Mouse (Mus musculus) gastrocnemius, postnatal 36 days (tissue): ENCODE data around the gene Doxl2. TPM values are rescaled to one million over a fixed set of nuclear protein-coding genes. Genes with fewer than 3 reads are reported as not detected.
"Not testable (repeated sequence)": the region's sequence is repeated elsewhere in the genome, so short reads cannot be mapped to it uniquely, and the experiment has no call there.

Experiments
- DNase-seq, 2 experiments: peaks; one replicate each; pipeline ENCODE4 v3.0.0; 2022
- intact Hi-C: fragments of 180-260 bp; cut with DNase I; formaldehyde crosslinking; loops from one replicate; pipeline ENCODE4 v1.15.1; 2025
- long read RNA-seq, 2 experiments: library from polyadenylated mRNA; stranded (forward); transcript quantifications; one replicate each; pipeline ENCODE4 v2.0.0; 2021
- total RNA-seq, 2 experiments: library from RNA; stranded (reverse); gene quantifications; 2 replicates each; pipeline ENCODE4 v1.2.3; 2021

Gene Doxl2
- total RNA-seq = not detected
- long read RNA-seq, experiment 1 = 0 reads
- long read RNA-seq, experiment 2 = 0 reads

- intact Hi-C loops = no loop called here
- no peak for DNase-seq
Observed at GRCm38 (mm10) chr6:48974663-48975062, at the start of gene Doxl2. Doxl2 (plus strand) TSS chr6:48974963.

GRCm38 (mm10) chr6:48929595-48929994 is 45.2 kb upstream of the Doxl2 start, which contains the start of gene 1600015I10Rik:
1600015I10Rik (plus strand) TSS chr6:48929895.
- DNase-seq = no peak
- intact Hi-C loops = no loop called here

GRCm38 (mm10) chr6:48949596-48949995 is 25.2 kb upstream of the Doxl2 start:
- no peak for DNase-seq
- intact Hi-C loops = no loop called here

- DNase-seq = no peak
- intact Hi-C loops = no loop called here
Observed at GRCm38 (mm10) chr6:48950676-48951075, 24.1 kb upstream of the Doxl2 start.

GRCm38 (mm10) chr6:48951630-48952029 is 23.1 kb upstream of the Doxl2 start:
- DNase-seq = no peak
- intact Hi-C loops = no loop called here

- intact Hi-C loops = no loop called here
Observed at GRCm38 (mm10) chr6:48953220-48953619, 21.5 kb upstream of the Doxl2 start.

GRCm38 (mm10) chr6:48954211-48954610 is 20.6 kb upstream of the Doxl2 start:
- intact Hi-C loops = no loop called here
- DNase-seq = no peak

More at GRCm38 (mm10) chr6:48953220-48953619, 21.5 kb upstream of the Doxl2 start:
- no peak for DNase-seq

- intact Hi-C loops = loop anchor here (5.0 kb wide), 1 partner anchor 138 kb away; no protein-coding TSS in a partner anchor
- no peak for DNase-seq
Observed at GRCm38 (mm10) chr6:48954946-48955345, 19.8 kb upstream of the Doxl2 start.

- intact Hi-C loops = loop anchor here (5.0 kb wide), 1 partner anchor 139 kb away; no protein-coding TSS in a partner anchor
- no peak for DNase-seq
Observed at GRCm38 (mm10) chr6:48956785-48957184, 18.0 kb upstream of the Doxl2 start.

GRCm38 (mm10) chr6:48958053-48958452 is 16.7 kb upstream of the Doxl2 start:
- no peak for DNase-seq
- intact Hi-C loops = loop anchor here (5.0 kb wide), 1 partner anchor 141 kb away; no protein-coding TSS in a partner anchor

- intact Hi-C loops = loop anchor here (5.0 kb wide), 1 partner anchor 142 kb away; no protein-coding TSS in a partner anchor
- not testable (repeated sequence) for DNase-seq
Observed at GRCm38 (mm10) chr6:48959151-48959550, 15.6 kb upstream of the Doxl2 start.

- DNase-seq, intact Hi-C loops: not testable (repeated sequence)
Observed at GRCm38 (mm10) chr6:48966696-48967095, 8.1 kb upstream of the Doxl2 start.

GRCm38 (mm10) chr6:48967868-48968267 is 6.9 kb upstream of the Doxl2 start:
- no peak for DNase-seq
- intact Hi-C loops = no loop called here

- intact Hi-C loops = no loop called here
- DNase-seq = no peak
Observed at GRCm38 (mm10) chr6:48979616-48980015, 4.9 kb downstream of the Doxl2 start.

GRCm38 (mm10) chr6:48982305-48982704 is 7.5 kb downstream of the Doxl2 start:
- intact Hi-C loops = no loop called here
- no peak for DNase-seq

- no peak for DNase-seq
- intact Hi-C loops = no loop called here
Observed at GRCm38 (mm10) chr6:48986444-48986990, 11.8 kb downstream of the Doxl2 start, which contains the start of gene Svs1. Svs1 (plus strand) TSS chr6:48986861.

GRCm38 (mm10) chr6:48989971-48990370 is 15.2 kb downstream of the Doxl2 start:
- intact Hi-C loops = no loop called here
- no peak for DNase-seq

- DNase-seq = no peak
Observed at GRCm38 (mm10) chr6:48991991-48992390, 17.2 kb downstream of the Doxl2 start.

GRCm38 (mm10) chr6:48998186-48998585 is 23.4 kb downstream of the Doxl2 start:
- intact Hi-C loops = no loop called here

More at GRCm38 (mm10) chr6:48991991-48992390, 17.2 kb downstream of the Doxl2 start:
- intact Hi-C loops = no loop called here

GRCm38 (mm10) chr6:48998796-48999195 is 24.0 kb downstream of the Doxl2 start:
- intact Hi-C loops = no loop called here
- DNase-seq = no peak

More at GRCm38 (mm10) chr6:48998186-48998585, 23.4 kb downstream of the Doxl2 start:
- DNase-seq = no peak

GRCm38 (mm10) chr6:49003381-49003780 is 28.6 kb downstream of the Doxl2 start:
- intact Hi-C loops = no loop called here
- no peak for DNase-seq

GRCm38 (mm10) chr6:49007981-49008380 is 33.2 kb downstream of the Doxl2 start:
- peak; percentile 28 to 44 for DNase-seq
- intact Hi-C loops = no loop called here
